Mouse (Mus musculus) retina, postnatal 7 days (tissue): ENCODE measurements around the gene Jam3.
"Not testable (repeated sequence)": the region's sequence is repeated elsewhere in the genome, so short reads cannot be mapped to it uniquely, and the experiment has no call there.

Source experiments
- DNase-seq: peaks from one replicate; pipeline ENCODE4 v3.0.0-alpha.2; 2012; ENCODE audit warnings: low read depth, low spot score

The Jam3 gene

GRCm38 (mm10) chr9:27170726-27171125, 15.5 kb upstream of the Jam3 start:
- no peak for DNase-seq

- DNase-seq = no peak
Measured at GRCm38 (mm10) chr9:27166981-27167380, 11.8 kb upstream of the Jam3 start.

- no peak for DNase-seq
Measured at GRCm38 (mm10) chr9:27165596-27165995, 10.4 kb upstream of the Jam3 start.

- no peak for DNase-seq
Measured at GRCm38 (mm10) chr9:27164957-27165356, 9.7 kb upstream of the Jam3 start.

GRCm38 (mm10) chr9:27163661-27164060, 8.4 kb upstream of the Jam3 start:
- DNase-seq = not testable (repeated sequence)

GRCm38 (mm10) chr9:27153861-27154260, 1.4 kb downstream of the Jam3 start:
- DNase-seq = no peak

GRCm38 (mm10) chr9:27149836-27150235, 5.4 kb downstream of the Jam3 start:
- DNase-seq = no peak

- DNase-seq = no peak
Measured at GRCm38 (mm10) chr9:27148631-27149471, 6.4 kb downstream of the Jam3 start.

- no peak for DNase-seq
Measured at GRCm38 (mm10) chr9:27147946-27148345, 7.3 kb downstream of the Jam3 start.

GRCm38 (mm10) chr9:27146826-27147225, 8.4 kb downstream of the Jam3 start:
- DNase-seq = no peak

- no peak for DNase-seq
Measured at GRCm38 (mm10) chr9:27144996-27145395, 10.2 kb downstream of the Jam3 start.

- DNase-seq = no peak
Measured at GRCm38 (mm10) chr9:27144271-27144840, 10.9 kb downstream of the Jam3 start.

GRCm38 (mm10) chr9:27140432-27141065, 14.7 kb downstream of the Jam3 start:
- DNase-seq = no peak

GRCm38 (mm10) chr9:27136651-27137050, 18.6 kb downstream of the Jam3 start:
- DNase-seq = no peak

GRCm38 (mm10) chr9:27135372-27135771, 19.8 kb downstream of the Jam3 start:
- DNase-seq = no peak

- DNase-seq = peak; percentile 30
Measured at GRCm38 (mm10) chr9:27134410-27134809, 20.8 kb downstream of the Jam3 start.

GRCm38 (mm10) chr9:27128629-27129028, 26.6 kb downstream of the Jam3 start:
- DNase-seq = no peak

- no peak for DNase-seq
Measured at GRCm38 (mm10) chr9:27126543-27126942, 28.7 kb downstream of the Jam3 start.

GRCm38 (mm10) chr9:27125450-27125849, 29.8 kb downstream of the Jam3 start:
- no peak for DNase-seq

GRCm38 (mm10) chr9:27123947-27124346, 31.3 kb downstream of the Jam3 start:
- no peak for DNase-seq

- DNase-seq = no peak
Measured at GRCm38 (mm10) chr9:27122963-27123362, 32.3 kb downstream of the Jam3 start.

GRCm38 (mm10) chr9:27122076-27122475, 33.1 kb downstream of the Jam3 start:
- DNase-seq = no peak

- DNase-seq = no peak
Measured at GRCm38 (mm10) chr9:27121254-27121653, 34.0 kb downstream of the Jam3 start.
